Mouse (Mus musculus) kidney, postnatal 14 days (tissue): Measurements from ENCODE around the gene Capn13.
"Not testable (repeated sequence)": the region's sequence is repeated elsewhere in the genome, so short reads cannot be mapped to it uniquely, and the experiment has no call there.

ENCODE experiments used
- DNase-seq: peaks from one replicate; pipeline ENCODE4 v3.0.0; 2022; ENCODE audit warnings: mixed read lengths

Gene Capn13

GRCm38 (mm10) chr17:73273809-73274208 lies 126.9 kb downstream of the Capn13 start:
- no peak for DNase-seq

GRCm38 (mm10) chr17:73271797-73272600 lies 128.7 kb downstream of the Capn13 start:
- no peak for DNase-seq

- DNase-seq = no peak
Measured at GRCm38 (mm10) chr17:73270871-73271796, 129.5 kb downstream of the Capn13 start.

- DNase-seq = no peak
Measured at GRCm38 (mm10) chr17:73263077-73263501, 137.6 kb downstream of the Capn13 start.

- DNase-seq = no peak
Measured at GRCm38 (mm10) chr17:73262558-73262957, 138.1 kb downstream of the Capn13 start.

GRCm38 (mm10) chr17:73259258-73259657 lies 141.4 kb downstream of the Capn13 start:
- DNase-seq = not testable (repeated sequence)

- peak; percentile 41 for DNase-seq
Measured at GRCm38 (mm10) chr17:73258620-73259019, 142.0 kb downstream of the Capn13 start.
